Mouse (Mus musculus) kidney, adult 11 months (tissue): ENCODE measurements around the gene Mgat4d.
"Not testable (repeated sequence)": the region's sequence is repeated elsewhere in the genome, so short reads cannot be mapped to it uniquely, and the experiment has no call there.

Experiments used
- DNase-seq: peaks from one replicate; pipeline ENCODE4 v3.0.0; 2022

Gene Mgat4d

GRCm38 (mm10) chr8:83348263-83348662 lies at the start of gene Mgat4d:
Gene Mgat4d (plus strand): TSS chr8:83348471.
- DNase-seq = no peak

- no peak for DNase-seq
These were observed 48.1 kb upstream of the Mgat4d start for GRCm38 (mm10) chr8:83300135-83300534.

GRCm38 (mm10) chr8:83304946-83305345 lies 43.3 kb upstream of the Mgat4d start:
- DNase-seq = no peak

- DNase-seq = no peak
These were observed 38.4 kb upstream of the Mgat4d start for GRCm38 (mm10) chr8:83309836-83310235.

- DNase-seq = not testable (repeated sequence)
These were observed 33.2 kb upstream of the Mgat4d start for GRCm38 (mm10) chr8:83315084-83315483.

- DNase-seq = no peak
These were observed 32.6 kb upstream of the Mgat4d start for GRCm38 (mm10) chr8:83315691-83316090.

GRCm38 (mm10) chr8:83320543-83320942 lies 27.7 kb upstream of the Mgat4d start:
- DNase-seq = no peak

- DNase-seq = no peak
These were observed 25.9 kb upstream of the Mgat4d start for GRCm38 (mm10) chr8:83322374-83322773.

- DNase-seq = no peak
These were observed 25.2 kb upstream of the Mgat4d start for GRCm38 (mm10) chr8:83323056-83323455.

GRCm38 (mm10) chr8:83327889-83328288 lies 20.4 kb upstream of the Mgat4d start:
- no peak for DNase-seq

GRCm38 (mm10) chr8:83331567-83331898 lies 16.7 kb upstream of the Mgat4d start:
- peak; percentile 10 for DNase-seq

GRCm38 (mm10) chr8:83331899-83332697 lies 16.2 kb upstream of the Mgat4d start, which contains the start of gene Elmod2:
Gene Elmod2 (minus strand): TSS chr8:83332486.
- peak; percentile 97 for DNase-seq

GRCm38 (mm10) chr8:83332864-83333263 lies 15.4 kb upstream of the Mgat4d start:
- DNase-seq = no peak

- DNase-seq = no peak
These were observed 6.2 kb upstream of the Mgat4d start for GRCm38 (mm10) chr8:83342076-83342475.

- DNase-seq = no peak
These were observed 5.6 kb upstream of the Mgat4d start for GRCm38 (mm10) chr8:83342693-83343092.

GRCm38 (mm10) chr8:83351315-83351714 lies 3.0 kb downstream of the Mgat4d start:
- DNase-seq = no peak

GRCm38 (mm10) chr8:83363156-83363769 lies 15.0 kb downstream of the Mgat4d start:
- no peak for DNase-seq

- no peak for DNase-seq
These were observed 29.0 kb downstream of the Mgat4d start for GRCm38 (mm10) chr8:83377231-83377630.

- DNase-seq = no peak
These were observed 31.9 kb downstream of the Mgat4d start for GRCm38 (mm10) chr8:83380141-83380540.

GRCm38 (mm10) chr8:83381016-83381415 lies 32.7 kb downstream of the Mgat4d start:
- DNase-seq = no peak

GRCm38 (mm10) chr8:83382850-83383249 lies 34.6 kb downstream of the Mgat4d start:
- no peak for DNase-seq

- no peak for DNase-seq
These were observed 41.2 kb downstream of the Mgat4d start, which contains the start of gene Clgn for GRCm38 (mm10) chr8:83389316-83390005. Gene Clgn (plus strand): TSS chr8:83389867.

- no peak for DNase-seq
These were observed 41.9 kb downstream of the Mgat4d start for GRCm38 (mm10) chr8:83390006-83390701.
